Mouse (Mus musculus): ENCODE results near the gene Ptprs. TPM values are rescaled to one million over a fixed set of nuclear protein-coding genes. Genes with fewer than 3 reads are reported as not detected.

Gene Ptprs
- total and polyA plus RNA-seq, 3 experiments = 51.6 to 324 (median 80.9) TPM

GRCm38 (mm10) chr17:56405341-56405740, 70.9 kb downstream of the Ptprs start:
- H3K9me3 ChIP-seq (replicated peaks; ENCODE audit: insufficient read depth, low read length) = no peaks in the 10 kb centered on the region
- no peak overlapping the region for H3K27ac ChIP-seq (ENCODE audit: control insufficient read depth, low read depth, low read length)
- no peaks in the 10 kb centered on the region for H3K27me3 ChIP-seq (ENCODE audit: control insufficient read depth in 1 of 2, insufficient read depth in 2 of 2, low read length in 2 of 2)
- H3K9ac ChIP-seq (ENCODE audit: control insufficient read depth, low read depth, low read length, poor library complexity, severe bottlenecking) = no peak overlapping the region
- H3K4me3 ChIP-seq (ENCODE audit: control insufficient read depth in 1 of 2, insufficient read depth in 1 of 2, low read depth in 2 of 2, low read length in 2 of 2) = no peak overlapping the region
- H3K79me2 ChIP-seq (ENCODE audit: control insufficient read depth, insufficient read depth, low read length, poor library complexity) = no peaks in the 10 kb centered on the region
- H3K36me3 ChIP-seq (ENCODE audit: control insufficient read depth in 1 of 2, insufficient read depth in 2 of 2, low read length in 2 of 2) = peaks cover 0 to 2% of the 10 kb centered on the region in 2 experiments; a peak in 1 of 4 replicates
- DNase-seq (ENCODE audit: low read depth, low spot score) = no peak
- TF ChIP-seq USF1 (IDR thresholded peaks at IDR 0.05; ENCODE audit: low read depth, low read length) (no peak), MYC (IDR thresholded peaks at IDR 0.05; ENCODE audit: low read depth, low read length) (no peak), TCF12 (IDR thresholded peaks at IDR 0.05; ENCODE audit: low read depth, low read length) (no peak), MAFK (IDR thresholded peaks at IDR 0.05; ENCODE audit: borderline replicate concordance, low read depth, low read length) (no peak), MAX (IDR thresholded peaks at IDR 0.05; ENCODE audit: low read length) (no peak), EP300 (IDR thresholded peaks at IDR 0.05; ENCODE audit: low read depth in 1 of 2, low read length in 2 of 2) (no peak), ZKSCAN1 (IDR thresholded peaks at IDR 0.05; ENCODE audit: low read depth, low read length) (no peak), MEF2A (IDR thresholded peaks at IDR 0.05; ENCODE audit: extremely low read depth, insufficient replicate concordance, low read depth, low read length, poor library complexity, severe bottlenecking) (no peak)
- peaks cover 0 to 11% of the 10 kb centered on the region in 2 experiments; a peak in 2 of 4 replicates for H3K4me1 ChIP-seq (ENCODE audit: control insufficient read depth in 1 of 2, insufficient read depth in 2 of 2, low read length in 2 of 2)

GRCm38 (mm10) chr17:56401051-56401521, 75.2 kb downstream of the Ptprs start:
- Histone ChIP-seq H3K4me1 (ENCODE audit: control insufficient read depth in 1 of 2, insufficient read depth in 2 of 2, low read length in 2 of 2) (no peaks in the 10 kb centered on the region; a peak in 1 of 4 replicates), H3K4me3 (ENCODE audit: control insufficient read depth in 1 of 2, insufficient read depth in 1 of 2, low read depth in 2 of 2, low read length in 2 of 2) (no peak overlapping the region), H3K27me3 (ENCODE audit: control insufficient read depth in 1 of 2, insufficient read depth in 2 of 2, low read length in 2 of 2) (no peaks in the 10 kb centered on the region), H3K79me2 (ENCODE audit: control insufficient read depth, insufficient read depth, low read length, poor library complexity) (no peaks in the 10 kb centered on the region), H3K27ac (ENCODE audit: control insufficient read depth, low read depth, low read length) (no peak overlapping the region), H3K36me3 (ENCODE audit: control insufficient read depth in 1 of 2, insufficient read depth in 2 of 2, low read length in 2 of 2) (no peaks in the 10 kb centered on the region; a peak in 1 of 4 replicates), H3K9ac (ENCODE audit: control insufficient read depth, low read depth, low read length, poor library complexity, severe bottlenecking) (no peak overlapping the region), H3K9me3 (replicated peaks; ENCODE audit: insufficient read depth, low read length) (no peaks in the 10 kb centered on the region)
- no peak for DNase-seq (ENCODE audit: low read depth, low spot score)
- TF ChIP-seq USF1 (IDR thresholded peaks at IDR 0.05; ENCODE audit: low read depth, low read length) (no peak), E2F4 (IDR thresholded peaks at IDR 0.05; ENCODE audit: borderline replicate concordance, low read depth, low read length) (no peak), GATA1 (IDR thresholded peaks at IDR 0.05; ENCODE audit: low read depth, low read length) (no peak), NRF1 (IDR thresholded peaks at IDR 0.05; ENCODE audit: insufficient read depth, low read depth, low read length, poor library complexity, severe bottlenecking) (no peak), POLR2A (IDR thresholded peaks at IDR 0.05; ENCODE audit: control insufficient read depth in 1 of 2, insufficient read depth in 1 of 2, low read depth in 1 of 2, low read length in 2 of 2, poor library complexity in 1 of 2) (no peak), HCFC1 (IDR thresholded peaks at IDR 0.05; ENCODE audit: low read depth, low read length) (no peak), ETS1 (IDR thresholded peaks at IDR 0.05; ENCODE audit: low read depth, low read length) (no peak), UBTF (IDR thresholded peaks at IDR 0.05; ENCODE audit: borderline replicate concordance, insufficient read depth, low read depth, low read length) (no peak), POLR2AphosphoS2 (IDR thresholded peaks at IDR 0.05; ENCODE audit: low read length) (no peak), TCF12 (IDR thresholded peaks at IDR 0.05; ENCODE audit: low read depth, low read length) (no peak), POLR2AphosphoS5 (IDR thresholded peaks at IDR 0.05; ENCODE audit: borderline replicate concordance, low read depth, low read length) (no peak), TAL1 (IDR thresholded peaks at IDR 0.05; ENCODE audit: low read length) (no peak), RAD21 (IDR thresholded peaks at IDR 0.05; ENCODE audit: low read depth, low read length) (no peak)
